Mouse (Mus musculus) heart, embryonic 14.5 days (tissue): ENCODE results near the gene Angptl3. TPM values are rescaled to one million over a fixed set of nuclear protein-coding genes. Genes with fewer than 3 reads are reported as not detected.

Experiments used
- ATAC-seq: fragments of 200-750 bp; cut with Nextera tagmentation; 2 replicates; pipeline ENCODE4 v1.8.0; 2017; ENCODE audit warnings: low read depth, moderate TSS enrichment; ENCODE audit not compliant: insufficient number of reproducible peaks, insufficient read depth, low FRiP score
- H3K27ac ChIP-seq, 2 experiments: fragments of 200-500 bp in 1 of 2; fragments of 300-500 bp in 1 of 2; sonication (generic) in 1 of 2; replicated peaks in 1 of 2; 2 replicates each; pipeline ENCODE4 v1.5.1; 2012 to 2014; ENCODE audit warnings: low read depth in 2 of 2, low read length in 2 of 2, control low read depth in 1 of 2, mild to moderate bottlenecking in 1 of 2, mixed read lengths in 1 of 2; ENCODE audit not compliant: control insufficient read depth in 1 of 2, insufficient read depth in 1 of 2
- H3K27me3 ChIP-seq: fragments of 300-500 bp; sonication (generic); 2 replicates; pipeline ENCODE4 v1.6.1; 2014; ENCODE audit warnings: mild to moderate bottlenecking, low read length, control low read depth; ENCODE audit not compliant: control insufficient read depth, insufficient read depth
- H3K36me3 ChIP-seq: fragments of 300-500 bp; sonication (generic); 2 replicates; pipeline ENCODE4 v1.6.1; 2014; ENCODE audit warnings: mild to moderate bottlenecking, control low read depth, low read length, mixed read lengths; ENCODE audit not compliant: control insufficient read depth, insufficient read depth
- H3K4me1 ChIP-seq, 2 experiments: fragments of 200-500 bp in 1 of 2; fragments of 300-500 bp in 1 of 2; sonication (generic) in 1 of 2; 2 replicates each; pipeline ENCODE4 v1.6.1; 2012 to 2014; ENCODE audit warnings: low read length in 2 of 2, control low read depth in 1 of 2, mixed read lengths in 1 of 2; ENCODE audit not compliant: control insufficient read depth in 2 of 2, insufficient read depth in 2 of 2
- H3K4me2 ChIP-seq: fragments of 300-500 bp; sonication (generic); 2 replicates; pipeline ENCODE4 v1.6.1; 2014; ENCODE audit warnings: mild to moderate bottlenecking, low read length
- H3K4me3 ChIP-seq, 2 experiments: fragments of 200-500 bp in 1 of 2; fragments of 300-500 bp in 1 of 2; sonication (generic) in 1 of 2; 2 replicates each; pipeline ENCODE4 v1.5.1; 2012 to 2014; ENCODE audit warnings: low read length in 2 of 2, mild to moderate bottlenecking in 2 of 2, control low read depth in 1 of 2, low read depth in 1 of 2, moderate library complexity in 1 of 2; ENCODE audit not compliant: control insufficient read depth in 1 of 2, insufficient read depth in 1 of 2
- H3K9ac ChIP-seq: fragments of 300-500 bp; sonication (generic); 2 replicates; pipeline ENCODE4 v1.6.1; 2014; ENCODE audit warnings: mild to moderate bottlenecking, low read length
- H3K9me3 ChIP-seq: fragments of 300-500 bp; sonication (generic); 2 replicates; pipeline ENCODE4 v1.6.1; 2016; ENCODE audit warnings: low read length, control low read depth; ENCODE audit not compliant: control insufficient read depth
- WGBS: fragments of 180-500 bp; shearing (Covaris S2); extraction: QIAGEN DNeasy Blood & Tissue Kit; methylation state at CpG from one replicate; pipeline ENCODE4 v1.1.7; 2014; 5-methylcytosine and 5-hydroxymethylcytosine counted together
- polyA plus RNA-seq: library from polyadenylated mRNA; unstranded; fragments of >200 nt; fragmentation: Nextera tagmentation; extraction: Ambion mirVana; gene quantifications from 2 replicates; pipeline ENCODE4 v1.2.1, GENCODE M21; 2014

Angptl3 gene
- polyA plus RNA-seq: 0.63 and 0.70 TPM in 2 replicates

- no peak within 1 kb of the TSS for H3K4me2 ChIP-seq
- H3K27me3 ChIP-seq: no peaks in the 10 kb centered on the region
- H3K9ac ChIP-seq: no peak within 1 kb of the TSS
- no peak within 1 kb of the TSS for H3K4me3 ChIP-seq
- ATAC-seq: no peak
- H3K9me3 ChIP-seq: no peaks in the 10 kb centered on the region
- H3K27ac ChIP-seq: no peak within 1 kb of the TSS
- 0 out of 2 replicates have a peak, but pooled peaks cover 2% of the 10 kb centered on the region for H3K36me3 ChIP-seq
- H3K4me1 ChIP-seq: no peaks in the 10 kb centered on the region
- 85% methylated on average over 2 of the region's 2 CpGs for WGBS
Observed at GRCm38 (mm10) chr4:99030686-99031085, at the start of gene Angptl3. Angptl3 (plus strand) TSS chr4:99030954.

DNA sequence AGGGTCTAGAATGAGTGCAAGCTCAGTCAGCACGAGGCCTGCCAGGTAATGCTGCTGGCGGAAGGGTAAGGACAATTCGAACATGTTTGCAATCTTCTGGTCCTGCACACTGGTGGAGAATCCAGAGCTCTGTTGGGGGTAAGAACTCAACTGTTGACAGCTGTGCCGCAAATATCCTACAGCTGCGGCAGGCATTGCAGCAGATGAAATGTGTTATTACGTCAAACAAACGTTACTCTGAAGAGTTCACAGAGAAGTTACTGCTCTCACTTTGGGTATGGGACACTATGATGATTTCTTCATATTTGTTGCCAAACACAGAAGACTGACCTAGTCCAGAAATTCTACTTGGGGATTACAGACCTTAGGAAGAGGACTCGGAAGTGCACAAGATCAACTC lies 46.1 kb upstream of the Angptl3 start:
- peaks cover 49% of the 10 kb centered on the region for H3K36me3 ChIP-seq
- 77% methylated on average over 8 of the region's 8 CpGs for WGBS

GRCm38 (mm10) chr4:98993491-98993890 lies 37.3 kb upstream of the Angptl3 start:
- no peak for ATAC-seq
- 91% methylated on average over 4 of the region's 4 CpGs for WGBS
- H3K27ac ChIP-seq: no peak overlapping the region

More for the DNA sequence above, 46.1 kb upstream of the Angptl3 start:
- Histone ChIP-seq H3K27ac (no peak overlapping the region), H3K9me3 (no peaks in the 10 kb centered on the region), H3K4me2 (no peak overlapping the region), H3K4me3 (no peak overlapping the region), H3K4me1 (no peaks in the 10 kb centered on the region), H3K9ac (no peak overlapping the region), H3K27me3 (no peaks in the 10 kb centered on the region)
- ATAC-seq: no peak

GRCm38 (mm10) chr4:99005574-99005973 lies 25.2 kb upstream of the Angptl3 start:
- WGBS: 91% methylated on average over 2 of the region's 2 CpGs

More at GRCm38 (mm10) chr4:98993491-98993890, 37.3 kb upstream of the Angptl3 start:
- no peak overlapping the region for H3K4me3 ChIP-seq
- H3K36me3 ChIP-seq: peaks cover 13% of the 10 kb centered on the region
- no peak overlapping the region for H3K9ac ChIP-seq
- no peak overlapping the region for H3K4me2 ChIP-seq
- H3K9me3 ChIP-seq: no peaks in the 10 kb centered on the region
- H3K27me3 ChIP-seq: no peaks in the 10 kb centered on the region
- H3K4me1 ChIP-seq: no peaks in the 10 kb centered on the region

DNA sequence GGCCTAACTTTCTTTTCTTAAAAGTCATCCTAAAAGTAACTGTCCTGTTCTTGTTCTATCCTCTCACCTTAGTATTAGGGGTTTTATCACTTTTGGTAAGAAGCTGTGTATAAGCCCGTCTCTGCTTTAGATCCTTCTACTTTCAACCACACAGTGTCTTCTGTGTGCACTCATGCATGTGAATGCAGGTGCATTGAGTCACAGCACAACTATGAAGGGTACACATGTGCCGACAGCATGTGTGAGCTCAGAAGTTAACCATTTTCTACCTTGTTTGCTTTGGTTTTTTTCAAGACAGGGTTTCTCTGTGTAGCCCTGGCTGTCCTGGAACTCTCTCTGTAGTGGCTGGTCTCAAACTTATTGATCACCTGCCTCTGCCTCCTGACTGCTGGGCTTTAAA lies 24.4 kb upstream of the Angptl3 start:
- Histone ChIP-seq H3K4me2 (no peak overlapping the region), H3K36me3 (peaks cover 36% of the 10 kb centered on the region), H3K9me3 (no peaks in the 10 kb centered on the region), H3K9ac (no peak overlapping the region), H3K27me3 (no peaks in the 10 kb centered on the region), H3K4me3 (no peak overlapping the region), H3K27ac (no peak overlapping the region), H3K4me1 (no peaks in the 10 kb centered on the region)
- no peak for ATAC-seq
- WGBS: 88% methylated on average over 2 of the region's 2 CpGs

More at GRCm38 (mm10) chr4:99005574-99005973, 25.2 kb upstream of the Angptl3 start:
- Histone ChIP-seq H3K4me1 (no peaks in the 10 kb centered on the region), H3K9ac (no peak overlapping the region), H3K9me3 (no peaks in the 10 kb centered on the region), H3K36me3 (peaks cover 33% of the 10 kb centered on the region), H3K4me3 (no peak overlapping the region), H3K27me3 (no peaks in the 10 kb centered on the region), H3K27ac (no peak overlapping the region), H3K4me2 (no peak overlapping the region)
- ATAC-seq: no peak

DNA sequence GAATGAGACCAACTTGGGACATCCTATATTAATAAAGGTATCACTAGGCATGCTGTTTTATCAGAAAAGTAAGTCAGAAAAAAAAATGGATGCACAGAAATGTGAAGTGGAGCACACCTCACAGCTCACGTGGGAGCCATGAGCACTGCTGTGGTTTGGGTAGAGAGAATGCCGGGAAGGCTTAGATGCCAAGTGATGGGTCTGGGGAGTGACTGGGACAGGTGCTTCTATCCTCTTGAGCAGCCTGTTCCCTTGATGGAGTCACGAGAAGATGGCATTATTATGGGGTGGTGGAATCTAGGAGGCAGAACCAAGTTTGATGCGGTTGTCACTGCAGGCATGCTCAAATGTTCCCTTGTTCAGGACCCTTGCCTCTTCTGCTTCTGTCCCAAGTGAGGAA lies 19.7 kb upstream of the Angptl3 start:
- 88% methylated on average over 4 of the region's 4 CpGs for whole genome bisulfite sequencing

GRCm38 (mm10) chr4:99022221-99022620 lies 8.5 kb upstream of the Angptl3 start:
- H3K9ac ChIP-seq: no peak overlapping the region
- no peak for ATAC-seq
- H3K27me3 ChIP-seq: no peaks in the 10 kb centered on the region
- H3K4me1 ChIP-seq: no peaks in the 10 kb centered on the region
- H3K36me3 ChIP-seq: peaks cover 15% of the 10 kb centered on the region
- 92% methylated on average over 8 of the region's 8 CpGs for WGBS
- no peak overlapping the region for H3K4me3 ChIP-seq
- H3K27ac ChIP-seq: no peak overlapping the region
- H3K9me3 ChIP-seq: no peaks in the 10 kb centered on the region
- no peak overlapping the region for H3K4me2 ChIP-seq

More for the DNA sequence above, 19.7 kb upstream of the Angptl3 start:
- H3K36me3 ChIP-seq: peaks cover 62% of the 10 kb centered on the region
- no peak overlapping the region for H3K27ac ChIP-seq
- H3K9me3 ChIP-seq: no peaks in the 10 kb centered on the region
- ATAC-seq: no peak
- H3K4me2 ChIP-seq: no peak overlapping the region
- H3K27me3 ChIP-seq: no peaks in the 10 kb centered on the region
- H3K4me1 ChIP-seq: no peaks in the 10 kb centered on the region
- no peak overlapping the region for H3K4me3 ChIP-seq
- no peak overlapping the region for H3K9ac ChIP-seq

DNA sequence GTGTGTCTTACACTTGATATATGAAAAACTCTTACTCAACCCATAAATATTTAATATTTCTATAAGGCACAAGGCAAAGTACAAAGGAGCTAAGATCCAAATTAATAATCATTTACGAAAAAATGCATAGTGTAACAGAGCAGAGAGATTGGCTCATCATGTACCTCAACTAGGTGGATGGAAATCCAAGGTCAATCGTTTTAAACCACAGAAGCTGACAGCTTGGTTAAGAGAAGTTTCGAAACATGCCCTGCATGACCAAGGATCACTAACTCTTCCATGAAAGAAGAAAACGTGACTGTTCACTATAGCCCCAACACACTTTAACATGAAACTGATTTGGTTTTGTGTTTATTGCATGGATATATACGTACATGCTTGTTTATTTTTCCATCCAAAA lies 2.4 kb upstream of the Angptl3 start:
- Histone ChIP-seq H3K27me3 (no peaks in the 10 kb centered on the region), H3K4me2 (no peak overlapping the region), H3K4me1 (no peaks in the 10 kb centered on the region), H3K4me3 (no peak overlapping the region), H3K9ac (no peak overlapping the region), H3K27ac (no peak overlapping the region), H3K36me3 (0 out of 2 replicates have a peak, but pooled peaks cover 2% of the 10 kb centered on the region), H3K9me3 (no peaks in the 10 kb centered on the region)
- 91% methylated on average over 5 of the region's 5 CpGs for WGBS
- ATAC-seq: no peak
